Mouse (Mus musculus) 3T3-L1 (cell line): Measurements from ENCODE around the gene Fbn1.

Experiments used
- DNase-seq: peaks from one replicate; pipeline ENCODE4 v3.0.0-alpha.2; 2015; ENCODE audit warnings: low read depth, low spot score

Fbn1 gene

DNA sequence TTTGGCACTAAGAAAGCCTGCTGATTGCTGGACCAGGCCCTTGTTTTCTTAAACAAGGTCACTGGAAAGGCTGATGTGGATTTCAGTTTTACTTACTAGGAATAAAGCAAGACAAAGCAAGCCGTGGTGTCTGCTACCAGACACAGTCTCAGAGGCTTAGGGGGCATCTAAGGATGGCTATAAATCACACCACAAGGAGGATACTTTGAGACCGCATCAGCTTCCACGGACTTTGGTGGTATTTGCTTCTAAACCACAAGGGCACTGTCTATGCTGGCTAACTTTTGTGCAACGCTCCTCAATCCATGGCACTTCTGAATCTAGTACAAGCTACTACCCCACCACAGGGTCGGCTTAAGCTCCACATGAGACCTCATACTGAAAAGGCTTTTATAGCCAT is 167.4 kb downstream of the Fbn1 start:
- DNase-seq, result no peak

DNA sequence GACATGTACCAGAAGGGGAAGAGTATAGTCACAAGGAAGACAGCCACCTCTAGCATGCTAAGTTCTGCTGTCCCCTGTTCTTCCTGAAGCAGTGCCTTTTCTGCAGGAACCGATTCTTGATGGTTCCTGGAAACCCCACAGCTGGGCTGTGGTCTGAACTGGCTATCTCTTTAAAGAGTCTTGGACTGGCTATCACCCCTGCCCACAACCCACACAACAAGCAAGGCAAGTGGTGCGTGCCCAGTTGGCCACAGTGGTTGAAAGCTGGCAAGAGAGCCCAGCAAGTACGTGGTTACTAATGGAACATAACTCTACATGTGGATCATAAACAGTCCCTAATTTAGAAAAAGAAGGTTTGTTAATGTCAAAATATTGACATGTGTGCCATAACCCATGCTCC is 170.6 kb downstream of the Fbn1 start:
- DNase-seq, result no peak

DNA sequence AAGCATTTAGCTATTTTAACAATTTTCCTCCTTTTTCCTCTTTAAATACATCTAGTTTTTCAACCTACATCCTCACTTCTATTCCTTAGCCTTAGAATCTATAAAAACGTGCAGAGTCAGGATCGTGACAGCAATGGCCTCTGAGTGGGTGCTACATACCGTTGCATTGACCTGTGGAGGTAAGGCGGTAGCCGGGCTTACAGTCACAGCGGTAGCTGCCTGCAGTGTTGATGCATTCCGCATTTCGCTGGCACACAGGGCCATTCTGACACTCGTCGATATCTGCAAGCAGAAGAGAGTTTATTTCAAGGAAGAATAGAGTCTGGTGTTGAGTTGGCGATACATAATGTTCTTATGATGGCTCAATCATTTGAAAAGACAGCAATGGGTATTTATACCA is 172.6 kb downstream of the Fbn1 start:
- no peak for DNase-seq

DNA sequence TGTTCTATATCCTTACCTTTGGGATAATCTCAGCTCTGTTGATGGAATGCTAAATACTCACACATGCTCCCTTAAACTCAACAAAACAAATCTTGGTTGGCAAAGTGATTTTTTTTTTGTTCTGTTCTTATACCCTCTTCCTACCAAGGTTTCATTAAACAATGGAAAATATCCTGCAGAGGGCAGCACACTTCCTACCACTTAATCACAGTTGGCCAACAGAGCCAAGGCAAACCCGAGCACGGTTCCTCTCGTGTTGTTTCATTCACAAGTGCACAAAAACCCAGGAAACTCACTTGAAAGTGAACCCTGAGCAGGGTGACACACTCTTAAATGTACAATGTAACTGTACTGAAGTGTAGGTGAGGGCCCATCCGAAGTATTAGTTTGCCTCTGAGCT is 173.6 kb downstream of the Fbn1 start:
- DNase-seq, result peak; percentile 65

DNA sequence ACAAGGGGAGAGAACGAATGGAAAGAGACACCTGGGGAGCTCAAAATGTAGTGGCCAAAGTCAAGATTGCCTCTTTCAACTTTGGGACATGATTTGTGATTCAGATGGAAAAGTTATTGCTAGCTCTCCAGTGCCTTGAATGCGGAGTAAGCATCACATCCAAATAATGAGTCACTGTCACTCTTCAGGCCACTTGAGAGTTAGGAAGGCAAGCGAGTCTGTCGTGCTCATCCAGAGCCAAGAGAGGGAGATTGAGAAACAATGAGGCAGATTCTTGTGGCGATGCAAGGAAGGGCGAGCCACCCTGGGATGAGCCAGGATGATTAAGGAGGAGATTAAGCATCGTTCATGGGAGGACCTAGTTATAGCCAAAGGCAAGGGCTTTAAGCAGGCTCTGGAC is 176.2 kb downstream of the Fbn1 start:
- DNase-seq, result peak; percentile 67

DNA sequence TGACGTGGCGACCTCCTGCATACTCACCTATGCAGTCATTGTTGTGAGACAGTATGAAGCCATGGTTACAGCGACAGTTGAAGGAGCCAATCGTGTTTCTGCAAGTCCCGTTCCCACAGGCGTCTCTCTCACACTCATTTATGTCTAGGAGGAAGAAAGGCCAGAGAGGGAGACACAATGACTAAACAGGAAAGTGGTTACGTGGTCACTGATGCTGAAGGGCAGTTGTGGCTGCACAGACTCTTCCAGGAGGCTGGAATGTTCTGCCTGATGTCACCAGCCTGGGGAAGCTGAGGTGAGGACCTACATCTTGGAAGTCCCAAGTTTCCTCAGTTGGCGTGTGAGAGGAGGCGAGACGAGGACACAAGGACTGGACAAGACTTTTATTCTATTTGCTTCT is 177.3 kb downstream of the Fbn1 start:
- peak; percentile 60 for DNase-seq

DNA sequence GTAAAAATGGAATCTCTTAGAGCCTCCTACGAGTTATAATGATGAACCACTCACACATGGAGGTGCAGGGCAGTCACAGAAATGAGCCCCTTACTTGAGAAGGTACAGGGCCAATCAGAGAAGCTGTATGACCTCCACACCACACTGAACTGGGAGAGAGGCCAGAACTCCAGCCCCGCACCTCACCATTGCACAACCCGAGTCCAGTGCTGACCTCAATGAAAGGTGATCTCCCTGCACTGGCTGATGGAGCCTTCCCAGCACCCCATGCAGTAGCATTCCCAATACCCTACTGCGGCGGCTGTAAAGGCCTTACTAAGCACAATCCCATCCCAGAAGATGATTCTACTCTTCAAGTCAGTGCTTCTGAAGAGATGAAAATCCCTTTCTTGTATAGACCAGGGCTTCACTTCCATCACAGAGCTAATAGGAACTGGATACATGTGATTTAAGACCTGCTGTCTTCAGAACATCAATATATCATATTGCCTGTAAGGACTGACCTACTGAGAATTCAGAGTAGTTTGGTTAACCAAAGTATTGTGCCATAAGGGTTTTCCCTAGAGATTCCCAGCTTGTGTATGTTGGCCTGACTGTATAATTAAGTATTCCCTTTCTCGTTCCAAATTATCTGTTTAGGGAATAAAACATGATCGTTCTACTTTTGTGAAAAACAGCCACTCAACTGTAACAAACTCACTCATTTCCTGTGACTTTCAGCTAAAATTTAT is 182.5 kb downstream of the Fbn1 start:
- DNase-seq, result peak; percentile 86

DNA sequence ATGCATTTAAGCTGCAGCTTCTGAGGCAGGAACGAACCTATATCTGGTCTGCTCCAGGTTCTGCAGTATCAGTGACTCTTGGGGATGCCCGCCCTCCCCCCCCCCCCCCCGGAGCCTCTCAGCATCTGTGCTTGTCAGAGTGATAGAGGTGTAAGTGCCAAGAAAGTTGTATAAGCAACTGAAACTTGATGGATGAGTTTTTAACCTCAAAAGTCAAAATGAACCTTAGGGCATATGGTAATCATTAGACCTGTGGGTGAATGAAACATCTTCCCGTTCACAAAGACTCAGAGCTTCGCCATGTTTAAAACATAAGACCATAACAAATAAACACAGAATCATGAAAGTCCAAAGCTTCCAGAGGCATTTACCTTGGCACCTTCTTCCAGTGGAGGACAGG is 183.3 kb downstream of the Fbn1 start:
- DNase-seq, result peak; percentile 93

DNA sequence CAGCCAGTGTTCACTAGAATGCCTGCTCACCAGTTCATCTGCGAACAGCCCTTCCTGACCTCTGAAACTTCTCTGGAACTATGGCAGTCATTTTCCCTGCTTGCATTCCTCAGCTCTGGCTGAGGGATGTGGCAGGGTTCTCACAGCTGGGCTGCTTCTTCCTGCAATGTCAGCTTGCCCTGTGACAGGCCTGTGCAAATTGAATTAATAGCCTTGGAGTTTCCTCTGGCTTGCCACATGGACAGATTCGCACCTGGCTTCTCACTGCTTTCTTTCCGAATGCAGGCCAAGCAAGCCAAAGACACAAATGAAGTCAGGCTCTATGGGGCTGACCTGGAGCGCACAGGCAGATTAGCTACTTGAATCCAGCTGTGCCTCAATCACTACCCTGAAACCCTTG is 184.4 kb downstream of the Fbn1 start:
- DNase-seq, result peak; percentile 74

DNA sequence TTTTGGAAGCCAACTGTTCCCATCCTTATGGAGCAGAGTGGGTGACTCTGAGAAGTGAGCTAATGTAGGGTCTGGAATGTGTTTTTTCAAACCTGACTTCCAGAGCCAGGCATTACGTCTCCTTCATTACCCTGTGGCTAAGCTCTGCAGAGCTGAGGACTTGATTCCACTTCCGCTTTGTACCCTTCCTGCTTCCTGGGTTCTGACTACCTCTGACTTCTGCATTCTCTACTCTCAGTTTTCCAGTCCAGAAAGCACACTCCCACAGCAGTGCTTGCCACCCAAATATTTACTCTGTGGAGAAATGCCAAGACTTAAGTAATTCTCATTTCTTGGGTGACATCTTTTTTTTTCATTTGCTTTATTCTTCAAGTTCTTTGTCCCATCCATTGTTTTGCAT is 185.2 kb downstream of the Fbn1 start:
- no peak for DNase-seq

DNA sequence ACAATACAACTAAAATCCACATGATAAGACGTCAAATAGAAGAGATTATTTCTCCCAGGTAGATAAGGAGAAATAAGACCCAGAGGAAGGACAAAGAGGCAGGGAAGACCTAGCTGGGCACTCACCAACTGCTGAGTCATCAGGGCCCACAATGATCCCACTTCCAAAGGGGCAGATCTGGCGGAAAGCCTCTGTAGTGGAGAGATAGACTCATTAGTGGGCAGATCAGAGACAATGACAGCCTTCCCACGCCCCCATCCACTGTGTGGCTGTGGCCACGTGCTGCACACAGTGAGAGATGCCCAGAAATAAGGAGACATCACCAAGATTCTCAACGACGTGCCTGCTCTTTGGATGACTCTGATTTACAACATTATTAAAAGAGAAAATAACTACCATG is 186.7 kb downstream of the Fbn1 start:
- DNase-seq, result no peak

DNA sequence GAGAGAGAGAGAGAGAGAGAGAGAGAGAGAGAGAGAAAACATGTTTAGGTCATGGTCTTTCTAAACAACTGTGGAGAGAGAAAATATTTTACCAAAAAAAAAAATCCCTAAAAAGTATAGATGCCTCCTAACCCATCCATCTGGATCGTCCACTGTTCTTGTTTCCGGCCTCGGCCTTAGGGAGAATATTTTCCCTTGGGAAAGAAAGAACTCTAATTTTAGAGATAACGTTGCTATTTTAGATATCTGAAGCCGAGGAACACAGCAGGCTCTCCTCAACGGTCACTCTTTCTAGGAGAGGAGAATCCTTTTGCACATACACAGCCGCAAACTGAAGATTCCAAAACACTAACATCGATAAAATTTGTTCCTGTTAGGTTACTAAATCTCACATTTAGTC is 188.1 kb downstream of the Fbn1 start:
- no peak for DNase-seq

DNA sequence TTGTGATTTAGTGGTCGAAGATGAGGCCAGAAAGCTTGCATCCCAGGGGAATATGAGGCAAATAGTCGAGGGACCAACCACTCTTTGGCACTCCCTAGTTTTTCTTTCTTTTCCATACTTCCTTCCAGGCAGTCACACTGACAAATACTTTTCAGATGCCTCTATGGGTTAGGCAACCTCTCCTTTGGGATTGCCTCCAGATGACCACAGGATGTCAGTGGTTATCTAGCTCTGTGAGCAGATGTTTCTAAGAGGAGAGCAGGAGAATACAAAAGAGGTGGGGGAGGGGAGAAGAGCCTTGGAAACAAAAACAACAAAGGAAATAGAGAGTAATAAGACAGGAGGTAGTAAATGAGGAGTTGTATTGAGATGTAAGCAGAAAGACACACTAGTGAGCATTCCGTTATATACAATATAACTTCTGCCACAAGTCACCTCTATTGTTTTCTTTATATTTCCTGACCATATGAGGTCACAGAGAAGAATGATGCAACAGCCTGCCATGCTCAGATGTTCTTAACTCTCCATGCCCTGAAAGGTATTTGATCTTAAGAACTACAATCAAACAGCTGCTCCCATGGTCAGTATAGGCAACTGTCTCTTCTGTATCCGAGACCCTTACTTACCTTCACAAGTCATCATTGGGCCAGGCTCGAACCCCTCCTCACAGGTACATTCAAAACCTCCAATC is 189.3 kb downstream of the Fbn1 start:
- peak; percentile 97 for DNase-seq

DNA sequence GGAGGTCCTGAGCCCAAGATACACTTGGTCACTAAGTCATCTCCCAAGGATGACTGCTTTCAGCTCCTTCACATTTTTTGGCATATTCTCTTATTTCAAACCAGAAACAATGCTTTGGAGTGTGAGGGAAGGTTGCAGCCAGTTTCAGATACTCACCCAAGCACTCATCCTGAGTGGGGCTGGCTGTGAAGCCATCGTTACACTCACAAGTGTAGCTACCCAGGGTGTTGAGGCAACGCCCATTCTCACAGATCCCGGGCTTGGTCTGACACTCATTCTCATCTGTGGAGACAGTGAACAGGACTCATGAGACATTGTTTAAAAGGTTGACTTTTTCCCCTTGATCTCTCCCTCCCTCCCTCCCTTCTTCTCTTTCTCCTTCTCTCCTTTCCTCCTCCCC is 192.6 kb downstream of the Fbn1 start:
- DNase-seq, result no peak

DNA sequence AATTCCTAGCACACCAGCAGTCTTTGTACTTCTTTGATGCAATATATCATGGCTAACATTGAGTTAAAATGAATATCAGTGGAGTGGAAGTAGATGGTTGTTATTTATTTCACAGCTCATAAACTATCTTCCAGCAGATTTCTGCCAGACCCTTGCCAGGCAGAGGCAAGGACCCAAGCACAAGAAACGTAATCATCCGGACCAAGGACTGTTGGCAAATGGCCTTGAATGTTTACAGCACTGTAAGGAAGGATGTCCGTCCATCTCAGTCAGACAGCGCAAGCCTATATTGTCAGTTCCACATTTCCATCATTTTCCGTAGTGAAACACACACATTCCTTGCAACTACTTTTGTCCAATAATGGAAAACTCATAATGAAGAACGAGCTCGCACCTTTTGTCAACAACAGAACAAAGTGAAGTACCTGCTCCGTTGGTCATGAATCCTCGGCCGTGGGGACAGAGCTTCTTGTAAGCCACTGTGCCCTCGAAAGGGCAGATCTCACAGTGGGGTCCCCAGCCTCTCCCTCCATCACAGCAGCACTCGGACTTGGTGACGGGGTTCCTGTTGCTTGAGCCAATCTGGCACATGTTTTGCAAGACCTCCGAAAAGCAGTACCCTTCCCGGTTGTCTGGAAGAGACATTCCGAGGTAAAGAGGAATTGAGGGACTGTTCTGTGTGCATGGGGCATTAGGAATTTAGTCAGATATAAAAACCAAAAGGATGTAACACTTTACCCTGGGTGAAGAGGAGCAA is 193.4 kb downstream of the Fbn1 start:
- no peak for DNase-seq

DNA sequence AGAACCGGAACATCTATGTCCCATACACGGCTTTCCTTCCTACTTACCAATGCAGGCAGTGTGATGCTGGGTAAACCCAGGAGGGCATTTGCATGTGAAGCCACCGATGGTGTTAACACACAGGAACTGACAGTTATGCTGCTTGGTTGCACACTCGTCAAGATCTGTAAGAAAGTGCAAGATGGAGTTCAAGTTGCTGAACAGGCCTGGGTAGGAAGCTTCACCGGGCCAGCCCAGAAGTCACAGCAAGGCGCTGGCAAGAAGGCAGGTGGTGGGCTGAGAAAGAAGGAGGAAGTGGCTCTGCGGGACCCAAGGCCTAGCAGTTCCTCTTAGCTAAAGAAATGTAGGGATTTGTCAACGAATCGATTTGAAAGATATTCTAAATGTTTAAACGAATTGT is 198.1 kb downstream of the Fbn1 start:
- no peak for DNase-seq

DNA sequence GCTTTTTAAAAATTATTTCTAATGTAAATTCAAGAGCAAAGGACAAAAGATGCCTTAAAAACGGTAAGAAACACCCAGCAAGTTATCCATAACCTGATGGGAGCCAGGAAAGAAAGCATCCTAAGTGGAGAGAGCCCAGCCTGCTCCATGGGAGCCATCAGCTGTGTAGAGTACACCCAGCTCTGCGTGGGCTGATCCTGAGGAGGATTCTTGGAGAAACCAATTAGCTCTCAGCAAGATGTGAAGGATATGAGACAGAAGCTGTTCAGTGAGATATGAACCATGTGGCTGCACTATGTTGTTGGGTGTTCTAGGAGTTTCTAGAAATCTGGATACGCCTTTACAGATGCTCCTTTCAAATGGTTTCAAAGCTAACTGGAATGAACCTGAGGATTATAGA is 202.1 kb downstream of the Fbn1 start:
- no peak for DNase-seq

DNA sequence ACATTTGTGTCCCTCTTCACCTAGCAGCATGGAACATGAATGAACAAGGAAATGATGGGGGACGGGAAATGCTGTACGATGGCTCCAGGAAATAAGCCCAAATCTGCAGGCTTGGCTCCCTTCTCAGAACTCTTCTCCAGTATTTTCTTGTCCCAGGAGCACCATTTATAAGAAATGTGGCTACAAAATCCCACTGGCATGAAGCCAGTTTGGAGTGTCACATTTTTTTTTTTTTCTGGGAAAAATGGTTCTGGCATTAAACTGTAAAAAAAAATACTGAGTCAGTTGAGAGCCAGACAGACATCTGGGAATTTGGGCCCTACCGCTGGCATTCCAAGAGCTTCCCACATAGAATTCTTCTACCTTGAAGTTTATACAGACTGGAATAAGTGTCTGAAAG is 203.0 kb downstream of the Fbn1 start:
- peak; percentile 84 for DNase-seq

DNA sequence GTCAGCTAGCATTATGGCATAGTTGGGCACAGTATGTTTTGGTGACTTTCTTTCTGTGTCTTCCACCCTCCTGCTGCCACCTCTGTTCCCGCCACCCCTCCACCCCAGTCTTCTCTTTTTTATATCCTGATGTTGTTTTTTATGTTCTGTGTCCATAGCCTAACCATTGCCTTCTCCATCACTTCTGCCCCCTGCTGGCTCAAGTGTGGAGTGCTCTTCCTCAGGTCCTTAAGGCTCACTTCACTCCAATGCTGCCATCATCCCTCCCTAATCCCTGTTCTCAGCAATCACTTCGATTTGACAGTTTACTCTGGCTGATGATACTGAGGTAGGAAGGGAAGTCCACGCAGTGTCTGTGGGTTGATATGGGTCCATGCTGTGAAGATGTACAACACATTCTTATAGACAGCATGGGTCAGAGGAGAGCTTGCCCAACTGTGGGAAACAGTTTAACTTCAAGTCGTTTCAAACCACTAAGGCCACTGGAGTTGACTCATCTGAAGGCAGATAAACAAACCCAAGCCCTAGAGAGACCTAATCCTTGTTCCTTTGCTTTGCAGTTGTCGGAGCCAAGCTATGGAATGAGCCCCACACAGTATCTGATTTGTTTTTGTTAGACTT is 203.9 kb downstream of the Fbn1 start:
- peak; percentile 88 for DNase-seq

DNA sequence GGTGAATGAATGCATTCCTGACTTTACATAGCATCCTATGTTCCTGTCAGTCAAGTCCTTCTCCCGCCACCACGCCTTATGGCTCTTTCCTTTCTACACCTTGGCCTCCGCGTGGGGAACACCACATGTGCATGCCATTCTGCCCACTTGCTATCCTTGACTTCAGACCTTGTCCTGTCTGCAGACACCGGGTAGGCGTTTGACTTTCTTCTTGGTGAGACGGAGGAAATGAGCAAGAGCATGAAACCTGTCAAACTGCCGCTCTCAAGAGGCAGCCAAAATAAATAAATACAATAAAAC is 205.2 kb downstream of the Fbn1 start:
- DNase-seq, result peak; percentile 90

DNA sequence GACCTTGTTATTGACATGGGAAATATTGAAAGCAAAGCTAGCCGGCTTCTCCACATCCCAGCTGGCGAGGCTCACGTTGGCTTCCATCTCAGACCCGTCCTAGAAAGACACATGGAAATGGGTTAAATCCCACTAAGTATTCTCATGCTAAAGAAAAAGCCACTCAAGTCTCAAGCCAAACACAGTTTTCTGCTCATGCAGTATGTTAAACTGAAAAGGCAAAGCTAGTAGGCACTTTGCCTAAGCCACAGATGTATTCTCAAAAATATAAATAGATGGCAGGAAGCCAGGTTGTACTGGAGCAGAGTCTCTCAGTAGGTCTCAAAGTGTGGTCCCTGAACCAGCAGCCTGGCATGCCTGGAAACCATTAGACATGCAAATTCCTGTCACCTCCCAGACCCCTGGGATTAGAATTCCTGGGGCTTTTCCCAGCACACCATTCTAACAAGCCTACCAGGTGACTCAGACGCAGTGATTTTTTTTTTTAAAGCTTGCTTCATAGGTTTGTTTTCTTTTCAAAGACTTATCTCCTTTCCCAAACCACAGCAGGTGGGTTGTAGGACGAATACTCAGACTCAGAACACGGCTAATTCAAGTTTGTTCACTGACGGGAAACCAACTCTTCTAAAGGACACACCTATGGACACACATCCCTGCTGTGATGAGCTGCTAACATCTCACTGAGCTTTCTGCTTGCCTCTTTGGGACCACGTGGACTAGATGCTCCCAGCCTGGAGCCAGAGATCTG is 205.7 kb downstream of the Fbn1 start:
- DNase-seq, result peak; percentile 96

DNA sequence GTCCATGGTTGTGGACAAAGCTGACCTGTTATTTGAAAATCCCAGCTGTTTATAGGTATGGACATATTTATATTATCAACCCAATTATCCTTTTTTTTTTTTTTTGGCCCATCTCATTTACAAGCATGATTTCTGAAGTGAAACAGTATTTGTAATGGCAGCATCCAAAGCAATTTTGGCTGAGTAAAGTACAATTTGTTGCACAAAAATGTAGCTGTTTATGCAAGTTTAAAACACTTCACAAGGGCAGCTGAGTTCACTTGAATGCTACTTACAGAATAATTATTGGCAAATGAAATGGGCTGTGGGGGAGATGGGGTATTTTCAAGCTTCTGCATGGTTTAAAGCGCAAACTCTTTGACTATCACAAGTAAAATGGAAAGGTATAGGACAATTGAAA is 209.0 kb downstream of the Fbn1 start:
- DNase-seq, result no peak
